In genomic region chr3:41450696-41451095, GRCm38 (mm10) we compare ENCODE assay signal across 9 mouse cellular contexts.
"Had no signal": no experiment of that assay in that cellular context is flagged by ENCODE, and none has a peak within 500 bp of the region (broad histone marks: within the 10 kb centered on the region; RNA-seq: fewer than 3 reads in every experiment).

No protein-coding gene starts in this region.

- H3K9ac ChIP-seq: limb, embryonic 13.5 days; liver, embryonic 14.5 days; midbrain, embryonic 13.5 days; neural tube, embryonic 12.5 days had no signal

- DNase-seq: kidney, postnatal 10 days; left cerebral cortex, postnatal 4 days; lung, adult 18-20 months; right cerebral cortex, postnatal 14 days; thymus, postnatal 36 days had no signal

- H3K4me2 ChIP-seq: limb, embryonic 13.5 days; midbrain, embryonic 13.5 days; neural tube, embryonic 12.5 days had no signal

- H3K27ac ChIP-seq: limb, embryonic 13.5 days; liver, embryonic 14.5 days; midbrain, embryonic 13.5 days; neural tube, embryonic 12.5 days had no signal

- ATAC-seq: midbrain, embryonic 13.5 days had no signal

- H3K27me3 ChIP-seq: midbrain, embryonic 13.5 days; neural tube, embryonic 12.5 days had no signal

- H3K9me3 ChIP-seq: midbrain, embryonic 13.5 days; neural tube, embryonic 12.5 days had no signal

- H3K4me1 ChIP-seq: midbrain, embryonic 13.5 days; neural tube, embryonic 12.5 days had no signal

- H3K4me3 ChIP-seq: limb, embryonic 13.5 days; midbrain, embryonic 13.5 days; neural tube, embryonic 12.5 days had no signal

- H3K36me3 ChIP-seq: limb, embryonic 13.5 days; midbrain, embryonic 13.5 days; neural tube, embryonic 12.5 days had no signal
